Mouse (Mus musculus): ENCODE measurements around the gene Cep135.

The Cep135 gene

GRCm38 (mm10) chr5:76588551-76589283 is at the start of gene Cep135:
Gene Cep135 (plus strand): TSS chr5:76588698.
- TF ChIP-seq GATA4 (IDR thresholded peaks at IDR 0.05; ENCODE audit: insufficient replicate concordance, low read length), result peak; percentile 45; the same call in 1 of the 2 replicates

- no peak for TF ChIP-seq GATA4 (IDR thresholded peaks at IDR 0.05; ENCODE audit: insufficient replicate concordance, low read length)
Observed at GRCm38 (mm10) chr5:76540181-76540580, 48.3 kb upstream of the Cep135 start.

GRCm38 (mm10) chr5:76540842-76541241 is 47.7 kb upstream of the Cep135 start:
- TF ChIP-seq GATA4 (IDR thresholded peaks at IDR 0.05; ENCODE audit: insufficient replicate concordance, low read length), result no peak

GRCm38 (mm10) chr5:76543200-76543599 is 45.3 kb upstream of the Cep135 start:
- no peak for TF ChIP-seq GATA4 (IDR thresholded peaks at IDR 0.05; ENCODE audit: insufficient replicate concordance, low read length)

DNA sequence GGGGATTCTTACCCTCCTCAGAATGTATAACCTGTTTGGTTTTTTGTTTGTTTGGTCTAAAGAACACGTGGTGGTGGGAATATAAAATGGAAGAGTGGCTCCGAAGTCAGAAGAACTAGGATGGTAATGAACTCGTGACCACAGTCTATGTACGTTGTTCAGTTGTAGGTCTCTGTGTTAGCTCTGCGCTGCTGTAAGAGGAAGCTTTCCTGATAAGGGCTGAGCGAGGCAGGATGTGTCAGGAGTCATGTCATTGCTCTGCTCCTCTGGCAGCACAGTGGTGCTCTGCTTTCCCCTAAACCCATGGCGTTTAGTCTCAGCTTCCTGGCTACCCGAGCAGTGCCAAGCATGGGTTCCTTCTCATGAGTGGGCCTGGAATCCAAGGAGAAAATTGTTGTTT is 38.1 kb upstream of the Cep135 start:
- TF ChIP-seq GATA4 (IDR thresholded peaks at IDR 0.05; ENCODE audit: insufficient replicate concordance, low read length), result peak; percentile 25; the same call in 1 of the 2 replicates

DNA sequence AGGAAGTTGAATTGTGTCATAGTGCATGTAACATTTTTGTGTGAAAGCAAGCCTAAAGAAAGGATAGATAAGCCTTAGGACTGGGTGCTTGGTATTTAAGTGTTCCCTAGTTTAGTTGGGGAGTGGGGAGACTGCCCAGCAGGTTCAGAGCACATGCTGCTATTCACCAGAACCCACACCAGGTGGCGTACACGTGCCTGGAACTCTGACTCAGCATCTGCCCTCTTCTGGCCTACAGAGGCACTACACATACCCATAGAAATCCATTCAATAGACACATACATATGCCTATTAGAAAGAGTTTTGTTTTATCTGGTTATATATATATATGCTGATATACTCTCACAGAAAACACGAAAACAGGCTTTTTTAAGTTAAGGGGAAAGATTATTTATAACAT is 23.2 kb upstream of the Cep135 start:
- TF ChIP-seq GATA4 (IDR thresholded peaks at IDR 0.05; ENCODE audit: insufficient replicate concordance, low read length), result no peak

- no peak for TF ChIP-seq GATA4 (IDR thresholded peaks at IDR 0.05; ENCODE audit: insufficient replicate concordance, low read length)
Observed at GRCm38 (mm10) chr5:76574251-76574650, 14.2 kb upstream of the Cep135 start.

DNA sequence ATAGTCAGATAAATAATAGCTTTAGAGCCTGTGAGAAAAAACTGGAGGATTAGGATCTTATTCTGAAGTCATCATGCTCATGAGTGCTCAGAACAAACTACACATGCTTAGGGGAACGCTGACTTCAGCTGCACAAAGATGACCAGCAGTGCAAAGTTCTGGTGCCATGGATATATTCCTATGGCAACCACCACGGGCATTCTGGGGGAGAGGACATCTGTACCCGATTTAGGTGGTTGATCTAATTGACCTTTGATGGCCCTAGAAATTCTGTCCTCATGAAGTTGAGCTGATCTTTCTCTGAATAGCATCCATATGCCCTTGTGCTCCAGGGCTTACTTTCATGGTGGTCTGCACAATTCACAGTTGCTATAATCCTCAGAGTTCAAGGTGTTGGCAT is 11.5 kb upstream of the Cep135 start:
- TF ChIP-seq GATA4 (IDR thresholded peaks at IDR 0.05; ENCODE audit: insufficient replicate concordance, low read length), result no peak

DNA sequence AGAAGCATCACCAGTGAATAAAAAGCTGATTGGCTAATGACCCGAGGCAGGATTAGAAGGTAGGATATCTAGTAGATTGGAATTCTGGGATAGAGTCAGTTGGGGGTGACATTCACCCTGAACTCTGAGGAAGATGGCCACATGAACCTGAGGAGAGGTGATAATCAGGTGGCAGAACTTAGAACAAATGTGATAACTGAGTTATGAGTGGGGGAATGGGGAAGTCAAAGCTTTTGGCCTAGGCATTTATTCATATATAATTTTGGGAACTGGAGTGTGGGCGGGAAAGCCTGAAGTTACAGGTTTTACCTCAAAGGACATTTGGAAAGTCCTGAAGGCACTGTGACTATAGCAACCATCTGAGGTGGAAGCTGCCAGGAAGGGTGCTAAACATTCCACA is 3.1 kb upstream of the Cep135 start:
- no peak for TF ChIP-seq GATA4 (IDR thresholded peaks at IDR 0.05; ENCODE audit: insufficient replicate concordance, low read length)

DNA sequence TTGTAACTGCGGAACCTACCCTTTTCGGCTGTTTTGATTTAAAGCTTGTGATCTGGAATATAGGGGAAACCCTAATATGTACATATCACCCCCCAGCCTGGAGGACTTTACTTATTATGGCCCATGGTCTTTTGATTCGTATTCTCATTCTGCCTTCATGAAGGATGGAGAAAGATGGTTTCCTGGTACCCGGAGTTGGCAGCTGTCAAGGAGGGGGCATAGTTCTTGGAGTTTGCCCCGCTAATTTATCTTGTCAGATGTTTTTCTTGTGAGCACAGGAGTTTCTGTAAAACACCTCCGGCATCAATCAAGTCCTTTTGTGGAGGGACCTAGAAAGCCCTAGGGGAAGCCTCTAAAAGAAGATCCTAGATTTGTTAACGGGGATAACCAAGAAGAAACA is 813 bp downstream of the Cep135 start:
- no peak for TF ChIP-seq GATA4 (IDR thresholded peaks at IDR 0.05; ENCODE audit: insufficient replicate concordance, low read length)

GRCm38 (mm10) chr5:76590009-76590408 is 1.5 kb downstream of the Cep135 start:
- no peak for TF ChIP-seq GATA4 (IDR thresholded peaks at IDR 0.05; ENCODE audit: insufficient replicate concordance, low read length)

GRCm38 (mm10) chr5:76591885-76592284 is 3.4 kb downstream of the Cep135 start:
- no peak for TF ChIP-seq GATA4 (IDR thresholded peaks at IDR 0.05; ENCODE audit: insufficient replicate concordance, low read length)

GRCm38 (mm10) chr5:76609702-76610370 is 21.3 kb downstream of the Cep135 start:
- TF ChIP-seq GATA4 (IDR thresholded peaks at IDR 0.05; ENCODE audit: insufficient replicate concordance, low read length), result no peak

DNA sequence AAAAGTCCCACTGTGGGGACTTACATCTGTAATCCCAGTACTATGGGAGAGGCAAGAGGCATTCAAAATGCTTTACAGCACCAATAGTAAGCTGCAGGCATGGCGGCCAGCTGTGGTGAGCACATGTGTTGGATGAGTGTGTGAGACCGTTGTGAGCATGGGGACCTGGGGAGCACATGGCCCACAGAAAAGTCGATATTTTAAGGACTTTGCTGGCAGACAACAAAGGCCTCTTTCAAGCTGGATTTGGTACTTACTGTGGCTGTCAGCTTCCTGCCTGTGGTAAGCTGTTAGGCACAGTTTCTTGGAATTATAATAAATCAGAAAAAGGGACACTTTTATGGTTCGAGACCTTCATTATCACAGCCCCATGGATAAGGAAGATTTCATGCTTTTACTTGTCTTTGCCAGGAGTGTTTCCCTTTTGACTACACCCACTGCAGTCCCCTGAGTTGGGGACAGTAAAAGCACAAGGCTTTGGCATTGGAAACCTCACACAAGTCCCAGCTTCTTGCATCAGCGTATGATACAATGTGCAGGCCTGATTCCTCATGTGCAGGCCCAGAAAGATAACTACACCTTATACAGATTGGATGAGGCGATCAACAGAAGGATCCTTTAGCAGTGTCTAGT is 24.5 kb downstream of the Cep135 start:
- TF ChIP-seq GATA4 (IDR thresholded peaks at IDR 0.05; ENCODE audit: insufficient replicate concordance, low read length), result no peak

DNA sequence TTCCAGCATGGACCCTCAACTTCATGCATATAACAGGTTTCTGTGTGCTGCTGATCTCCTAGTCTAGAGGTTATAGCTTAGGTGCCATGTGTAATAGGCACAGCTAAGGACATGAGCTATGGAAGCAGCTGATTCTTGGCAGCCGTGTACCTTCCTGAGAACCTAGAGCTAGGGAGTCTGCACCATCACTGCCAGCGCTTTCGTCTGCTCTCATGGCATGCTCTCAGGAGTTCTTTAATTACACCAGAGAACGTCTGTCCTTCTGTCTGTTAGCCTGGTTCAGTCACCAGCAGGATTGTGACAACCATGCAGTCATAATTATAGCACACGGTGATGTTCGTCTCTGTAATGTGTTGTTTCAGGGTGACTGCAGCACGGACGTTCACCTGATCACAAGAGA is 26.8 kb downstream of the Cep135 start:
- no peak for TF ChIP-seq GATA4 (IDR thresholded peaks at IDR 0.05; ENCODE audit: insufficient replicate concordance, low read length)

- TF ChIP-seq GATA4 (IDR thresholded peaks at IDR 0.05; ENCODE audit: insufficient replicate concordance, low read length), result no peak
Observed at GRCm38 (mm10) chr5:76616196-76616747, 27.8 kb downstream of the Cep135 start.

Measured in liver, adult (tissue).